Mouse (Mus musculus): ENCODE results near the gene Duox1. TPM values are rescaled to one million over a fixed set of nuclear protein-coding genes. Genes with fewer than 3 reads are reported as not detected.
A peak's percentile ranks its signal among the peaks of the same experiment; 100 is the strongest.

Gene Duox1
- total and polyA plus RNA-seq, 2 experiments from 2014 or later, result 0.10 to 0.14 TPM

- peak; percentile 62 for DNase-seq (ENCODE audit: low spot score)
Observed at GRCm38 (mm10) chr2:122309647-122310046, 5.8 kb upstream of the Duox1 start.

GRCm38 (mm10) chr2:122311561-122311960 lies 3.9 kb upstream of the Duox1 start:
- no peak overlapping the region for H3K27ac ChIP-seq
- no peaks in the 10 kb centered on the region for H3K4me1 ChIP-seq (ENCODE audit: insufficient read depth, low read length)
- TF ChIP-seq CTCF (IDR thresholded peaks at IDR 0.05; ENCODE audit: low read depth), result no peak
- H3K9ac ChIP-seq (replicated peaks; ENCODE audit: low read length), result no peak overlapping the region
- H3K36me3 ChIP-seq (ENCODE audit: insufficient read depth, low read length), result no peaks in the 10 kb centered on the region
- WGBS, result 38% methylated on average over 2 of the region's 2 CpGs
- DNase-seq (ENCODE audit: low spot score), result peak; percentile 8
- no peak for ATAC-seq
- H3K27me3 ChIP-seq (ENCODE audit: insufficient read depth, low read length), result peaks cover 27% of the 10 kb centered on the region
- H3K9me3 ChIP-seq (ENCODE audit: low read length), result no peaks in the 10 kb centered on the region
- H3K4me3 ChIP-seq (ENCODE audit: low read length), result no peak overlapping the region
- H3K4me2 ChIP-seq (ENCODE audit: low read depth, low read length), result no peak overlapping the region

More at GRCm38 (mm10) chr2:122309647-122310046, 5.8 kb upstream of the Duox1 start:
- Histone ChIP-seq H3K9me3 (ENCODE audit: low read length) (no peaks in the 10 kb centered on the region), H3K36me3 (ENCODE audit: insufficient read depth, low read length) (no peaks in the 10 kb centered on the region), H3K4me3 (ENCODE audit: low read length) (no peak overlapping the region), H3K9ac (replicated peaks; ENCODE audit: low read length) (no peak overlapping the region), H3K4me2 (ENCODE audit: low read depth, low read length) (no peak overlapping the region), H3K27me3 (ENCODE audit: insufficient read depth, low read length) (peaks cover 21% of the 10 kb centered on the region), H3K4me1 (ENCODE audit: insufficient read depth, low read length) (no peaks in the 10 kb centered on the region), H3K27ac (no peak overlapping the region)
- peak; percentile 46; the same call in 1 of the 2 replicates for TF ChIP-seq CTCF (IDR thresholded peaks at IDR 0.05; ENCODE audit: low read depth)
- no peak for ATAC-seq
- 34% methylated on average over 3 of the region's 3 CpGs for WGBS

DNA sequence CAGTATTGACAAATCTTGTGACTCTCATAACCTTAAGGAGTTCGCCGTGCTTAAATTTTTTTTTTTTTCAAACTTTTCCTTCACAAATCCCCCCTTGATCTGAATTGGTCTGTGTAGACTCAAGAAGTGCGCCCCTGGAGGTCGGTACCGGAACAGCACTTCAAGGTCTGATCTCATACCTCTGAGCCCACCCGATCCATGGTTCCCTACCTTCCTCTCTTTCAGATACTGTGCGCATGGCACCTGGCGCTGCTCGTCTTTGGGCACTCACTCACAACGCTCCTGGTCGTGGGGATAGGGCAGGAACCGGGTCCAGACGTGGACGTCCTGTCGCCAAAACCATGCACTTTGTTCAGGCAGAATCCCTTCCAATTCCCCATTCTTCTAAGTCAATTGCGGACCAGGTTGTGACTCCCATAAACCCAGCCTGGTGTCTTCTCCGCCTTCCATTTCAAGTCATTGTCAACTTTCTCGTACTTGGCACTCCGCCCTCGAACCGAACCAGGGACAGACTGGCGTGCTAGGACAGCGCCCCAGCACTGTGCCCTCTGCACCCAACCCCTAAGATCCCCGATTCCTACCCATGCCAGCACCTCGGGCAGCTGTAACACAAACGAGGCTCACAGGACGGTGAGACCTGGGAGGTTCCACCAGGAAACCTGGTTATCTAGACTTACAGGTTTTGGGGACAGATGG lies 2.6 kb upstream of the Duox1 start:
- H3K9me3 ChIP-seq (ENCODE audit: low read length), result no peaks in the 10 kb centered on the region
- TF ChIP-seq CTCF (IDR thresholded peaks at IDR 0.05; ENCODE audit: low read depth), result peak; percentile 79
- peak; percentile 54 for ATAC-seq
- no peaks in the 10 kb centered on the region for H3K36me3 ChIP-seq (ENCODE audit: insufficient read depth, low read length)
- H3K4me3 ChIP-seq (ENCODE audit: low read length), result peak overlapping the region; percentile 28
- peak; percentile 85 for DNase-seq (ENCODE audit: low spot score)
- H3K4me1 ChIP-seq (ENCODE audit: insufficient read depth, low read length), result no peaks in the 10 kb centered on the region
- WGBS, result 6% methylated on average over 27 of the region's 27 CpGs
- peak overlapping the region; percentile 48 for H3K4me2 ChIP-seq (ENCODE audit: low read depth, low read length)
- H3K27ac ChIP-seq, result no peak overlapping the region
- H3K9ac ChIP-seq (replicated peaks; ENCODE audit: low read length), result no peak overlapping the region
- peaks cover 27% of the 10 kb centered on the region for H3K27me3 ChIP-seq (ENCODE audit: insufficient read depth, low read length)

- Histone ChIP-seq H3K27ac (no peak within 1 kb of the TSS), H3K36me3 (ENCODE audit: insufficient read depth, low read length) (no peaks in the 10 kb centered on the region)
- peak; percentile 28 for ATAC-seq
Observed at GRCm38 (mm10) chr2:122313536-122313935, 1.9 kb upstream of the Duox1 start, which contains the start of gene Duoxa1. TSS of gene Duoxa1 (minus strand) at chr2:122313730.

DNA sequence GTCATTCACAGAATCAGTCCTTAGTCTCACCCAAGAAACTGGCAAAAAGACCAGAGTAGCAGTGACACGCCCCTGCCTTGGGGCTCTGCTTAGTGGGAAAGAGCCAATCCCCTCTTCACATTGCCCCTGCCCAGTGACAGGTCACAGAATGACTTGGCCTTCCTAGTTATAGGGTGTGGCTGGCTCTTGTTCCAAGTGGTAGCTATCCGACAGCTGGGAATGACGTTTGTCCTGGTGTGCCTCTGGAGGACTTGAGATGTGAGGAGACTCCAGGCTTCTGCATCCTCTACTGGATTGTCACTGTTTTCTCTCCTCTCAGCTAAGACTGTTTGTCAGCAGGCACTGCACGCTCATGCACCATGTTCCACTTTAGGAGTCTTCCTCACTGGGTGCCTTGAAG lies 1.9 kb downstream of the Duox1 start:
- Histone ChIP-seq H3K4me3 (ENCODE audit: low read length) (no peak overlapping the region), H3K27ac (no peak overlapping the region), H3K36me3 (ENCODE audit: insufficient read depth, low read length) (no peaks in the 10 kb centered on the region), H3K27me3 (ENCODE audit: insufficient read depth, low read length) (peaks cover 23% of the 10 kb centered on the region), H3K9me3 (ENCODE audit: low read length) (no peaks in the 10 kb centered on the region), H3K4me2 (ENCODE audit: low read depth, low read length) (no peak overlapping the region), H3K4me1 (ENCODE audit: insufficient read depth, low read length) (no peaks in the 10 kb centered on the region), H3K9ac (replicated peaks; ENCODE audit: low read length) (no peak overlapping the region)
- no peak for ATAC-seq
- 79% methylated on average over 4 of the region's 4 CpGs for WGBS
- DNase-seq (ENCODE audit: low spot score), result no peak
- TF ChIP-seq CTCF (IDR thresholded peaks at IDR 0.05; ENCODE audit: low read depth), result no peak

More at GRCm38 (mm10) chr2:122313536-122313935, 1.9 kb upstream of the Duox1 start, which contains the start of gene Duoxa1:
- H3K27me3 ChIP-seq (ENCODE audit: insufficient read depth, low read length), result peaks cover 27% of the 10 kb centered on the region
- WGBS, result 7% methylated on average over 24 of the region's 24 CpGs
- peak within 1 kb of the TSS; percentile 28 for H3K4me3 ChIP-seq (ENCODE audit: low read length)
- no peak for DNase-seq (ENCODE audit: low spot score)
- no peak for TF ChIP-seq CTCF (IDR thresholded peaks at IDR 0.05; ENCODE audit: low read depth)
- H3K9me3 ChIP-seq (ENCODE audit: low read length), result no peaks in the 10 kb centered on the region
- H3K4me2 ChIP-seq (ENCODE audit: low read depth, low read length), result peak within 1 kb of the TSS; percentile 48
- no peaks in the 10 kb centered on the region for H3K4me1 ChIP-seq (ENCODE audit: insufficient read depth, low read length)
- H3K9ac ChIP-seq (replicated peaks; ENCODE audit: low read length), result no peak within 1 kb of the TSS

DNA sequence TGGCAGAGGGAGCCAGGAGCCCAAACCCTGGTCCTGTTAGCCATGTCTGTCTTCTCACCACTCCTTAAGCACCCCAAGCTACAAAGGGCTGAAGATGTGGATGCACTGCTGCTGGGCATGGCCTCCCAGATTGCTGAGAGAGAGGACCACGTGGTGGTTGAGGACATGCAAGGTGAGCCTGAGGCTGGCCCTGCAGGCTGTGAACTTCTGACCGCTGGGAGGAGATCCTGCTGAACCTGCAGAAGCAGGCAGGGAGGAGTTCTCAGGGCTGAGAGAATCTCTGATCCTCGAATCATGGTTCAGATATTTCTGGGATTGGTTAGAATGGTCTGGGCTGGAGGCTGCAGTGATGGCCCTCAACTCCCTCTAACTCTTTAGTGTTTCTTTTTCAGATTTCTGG lies 8.5 kb downstream of the Duox1 start:
- ATAC-seq, result no peak
- no peak overlapping the region for H3K27ac ChIP-seq
- H3K27me3 ChIP-seq (ENCODE audit: insufficient read depth, low read length), result no peaks in the 10 kb centered on the region
- DNase-seq (ENCODE audit: low spot score), result no peak
- WGBS, result 59% methylated on average over 3 of the region's 3 CpGs
- TF ChIP-seq CTCF (IDR thresholded peaks at IDR 0.05; ENCODE audit: low read depth), result no peak
- H3K36me3 ChIP-seq (ENCODE audit: insufficient read depth, low read length), result no peaks in the 10 kb centered on the region
- no peak overlapping the region for H3K4me3 ChIP-seq (ENCODE audit: low read length)
- H3K4me1 ChIP-seq (ENCODE audit: insufficient read depth, low read length), result no peaks in the 10 kb centered on the region
- no peak overlapping the region for H3K9ac ChIP-seq (replicated peaks; ENCODE audit: low read length)
- H3K9me3 ChIP-seq (ENCODE audit: low read length), result no peaks in the 10 kb centered on the region
- H3K4me2 ChIP-seq (ENCODE audit: low read depth, low read length), result no peak overlapping the region

DNA sequence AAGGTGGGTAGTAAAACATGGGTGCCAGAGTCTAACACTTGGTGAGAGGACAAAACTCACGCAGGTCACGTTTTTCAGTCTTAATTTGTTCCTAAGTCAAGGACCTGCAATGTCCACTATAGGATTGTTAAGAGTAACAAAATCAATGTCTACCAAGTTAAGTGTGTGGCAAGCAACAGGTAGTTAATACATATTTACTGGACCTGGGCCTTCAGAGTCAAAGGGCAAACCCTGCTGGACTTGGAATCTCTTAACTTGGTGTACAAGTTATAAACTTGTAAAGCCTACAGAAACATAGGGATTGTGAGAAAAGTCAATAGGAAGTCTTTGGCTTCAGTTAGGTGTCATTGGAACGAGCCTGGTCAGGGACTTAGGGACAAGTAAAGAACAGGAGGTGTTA lies 9.1 kb downstream of the Duox1 start:
- no peak overlapping the region for H3K4me3 ChIP-seq (ENCODE audit: low read length)
- H3K4me2 ChIP-seq (ENCODE audit: low read depth, low read length), result no peak overlapping the region
- no peaks in the 10 kb centered on the region for H3K4me1 ChIP-seq (ENCODE audit: insufficient read depth, low read length)
- DNase-seq (ENCODE audit: low spot score) (no peak), ATAC-seq (no peak)
- no peak for TF ChIP-seq CTCF (IDR thresholded peaks at IDR 0.05; ENCODE audit: low read depth)
- no peak overlapping the region for H3K9ac ChIP-seq (replicated peaks; ENCODE audit: low read length)
- no peak overlapping the region for H3K27ac ChIP-seq
- no peaks in the 10 kb centered on the region for H3K9me3 ChIP-seq (ENCODE audit: low read length)
- 78% methylated on average over 3 of the region's 3 CpGs for WGBS
- no peaks in the 10 kb centered on the region for H3K27me3 ChIP-seq (ENCODE audit: insufficient read depth, low read length)
- no peaks in the 10 kb centered on the region for H3K36me3 ChIP-seq (ENCODE audit: insufficient read depth, low read length)
